In genomic region chr5:140733336-140733735, GRCm38 (mm10) we compare ENCODE assay signal across 16 mouse cellular contexts. TPM values are rescaled to one million over a fixed set of nuclear protein-coding genes. Genes with fewer than 3 reads are reported as not detected.
DNase-seq lines count a peak whose midpoint lies in the region; ATAC-seq and TF ChIP-seq lines count a peak whose summit lies in the region.
"Had no signal": no experiment of that assay in that cellular context is flagged by ENCODE, and none has a peak within 500 bp of the region (broad histone marks: within the 10 kb centered on the region; RNA-seq: fewer than 3 reads in every experiment).

No protein-coding gene starts in this region.

- no peak for TF ChIP-seq EP300 in MEL (IDR thresholded peaks at IDR 0.05; ENCODE audit: low read depth in 1 of 2, low read length in 2 of 2)

- H3K4me2 ChIP-seq in kidney, postnatal 0 days (ENCODE audit: low read length), result no peak overlapping the region
- H3K4me2 ChIP-seq: neural tube, embryonic 15.5 days had no signal

- no peaks in the 10 kb centered on the region for H3K79me2 ChIP-seq in MEL (ENCODE audit: control insufficient read depth, insufficient read depth, low read length, poor library complexity)

- TF ChIP-seq RAD21 in MEL (IDR thresholded peaks at IDR 0.05; ENCODE audit: low read depth, low read length), result no peak

- DNase-seq in kidney, postnatal 0 days (ENCODE audit: low spot score), result peak; percentile 25
- no peak for DNase-seq in kidney, postnatal 36 days
- peak; percentile 34 for DNase-seq in 416B (ENCODE audit: low read depth)
- DNase-seq in MEL (ENCODE audit: low read depth, low spot score), result peak; percentile 20
- DNase-seq in layer of hippocampus, adult 9-11 months, result no peak
- no peak for DNase-seq in heart, postnatal 10 days
- no peak for DNase-seq in T-cell, adult 2 months (ENCODE audit: low spot score)
- DNase-seq: cerebellum, adult 11 months; cerebellum, postnatal 25 days; right cerebral cortex, adult 18-20 months had no signal

- no peaks in the 10 kb centered on the region for H3K27me3 ChIP-seq in kidney, postnatal 0 days (ENCODE audit: insufficient read depth, low read length)
- H3K27me3 ChIP-seq in MEL (ENCODE audit: control insufficient read depth in 1 of 2, insufficient read depth in 2 of 2, low read length in 2 of 2), result no peaks in the 10 kb centered on the region

- no peak overlapping the region for H3K4me3 ChIP-seq in kidney, postnatal 0 days (replicated peaks; ENCODE audit: low read depth, low read length)
- no peak overlapping the region for H3K4me3 ChIP-seq in MEL (ENCODE audit: control insufficient read depth in 1 of 2, insufficient read depth in 1 of 2, low read depth in 2 of 2, low read length in 2 of 2)
- H3K4me3 ChIP-seq: embryonic facial prominence, embryonic 10.5 days; erythroblast, embryonic 14.5 days; megakaryocyte, embryonic 14.5 days; neural tube, embryonic 15.5 days had no signal

- no peak for TF ChIP-seq POLR2A in MEL (IDR thresholded peaks at IDR 0.05; ENCODE audit: control insufficient read depth in 1 of 2, insufficient read depth in 1 of 2, low read depth in 1 of 2, low read length in 2 of 2, poor library complexity in 1 of 2)

- H3K36me3 ChIP-seq in kidney, postnatal 0 days (ENCODE audit: insufficient read depth, low read length), result no peaks in the 10 kb centered on the region
- H3K36me3 ChIP-seq in MEL (ENCODE audit: control insufficient read depth in 1 of 2, insufficient read depth in 2 of 2, low read length in 2 of 2), result peaks cover 0 to 3% of the 10 kb centered on the region in 2 experiments; a peak in 1 of 4 replicates
- H3K36me3 ChIP-seq: embryonic facial prominence, embryonic 10.5 days; neural tube, embryonic 15.5 days had no signal

- ATAC-seq in kidney, postnatal 0 days (replicated peaks; ENCODE audit: low FRiP score, low read depth), result no peak
- ATAC-seq in megakaryocyte, adult 5-6 weeks (ENCODE audit: poor library complexity, severe bottlenecking), result peak; percentile 63
- ATAC-seq: forebrain, embryonic 16.5 days had no signal

- peaks cover 10% of the 10 kb centered on the region for H3K4me1 ChIP-seq in kidney, postnatal 0 days (replicated peaks; ENCODE audit: insufficient read depth, low read length)
- peaks cover 2 to 7% of the 10 kb centered on the region in 2 experiments; a peak in 3 of 4 replicates for H3K4me1 ChIP-seq in MEL (ENCODE audit: control insufficient read depth in 1 of 2, insufficient read depth in 2 of 2, low read length in 2 of 2)

- 40% methylated on average over 3 of the region's 3 CpGs for WGBS in kidney, postnatal 0 days

- no peak overlapping the region for H3K27ac ChIP-seq in kidney, postnatal 0 days
- no peak overlapping the region for H3K27ac ChIP-seq in MEL (ENCODE audit: control insufficient read depth, low read depth, low read length)
- H3K27ac ChIP-seq: embryonic facial prominence, embryonic 10.5 days had no signal

- intact Hi-C loops in heart, postnatal 10 days (cut with DNase I), result no loop called here

- no peaks in the 10 kb centered on the region for H3K9me3 ChIP-seq in kidney, postnatal 0 days (replicated peaks; ENCODE audit: low read length)
- H3K9me3 ChIP-seq in MEL (replicated peaks; ENCODE audit: insufficient read depth, low read length), result no peaks in the 10 kb centered on the region
- H3K9me3 ChIP-seq: neural tube, embryonic 15.5 days had no signal

- no peak overlapping the region for H3K9ac ChIP-seq in kidney, postnatal 0 days (ENCODE audit: low read depth, low read length)
- H3K9ac ChIP-seq in MEL (ENCODE audit: control insufficient read depth, low read depth, low read length, poor library complexity, severe bottlenecking), result no peak overlapping the region
- H3K9ac ChIP-seq: neural tube, embryonic 15.5 days had no signal

- no peak for TF ChIP-seq CTCF in kidney, postnatal 0 days (IDR thresholded peaks at IDR 0.05; ENCODE audit: low read depth)
- no peak for TF ChIP-seq CTCF in MEL (IDR thresholded peaks at IDR 0.05 in 2 of 3, conservative IDR thresholded peaks at IDR 0.05 in 1 of 3; ENCODE audit: control insufficient read depth in 1 of 3, insufficient read depth in 1 of 3, low read depth in 2 of 3, low read length in 3 of 3, poor library complexity in 1 of 3, severe bottlenecking in 1 of 3)

TF ChIP-seq in MEL, 35 proteins besides CTCF, POLR2A, EP300 and RAD21:
- no peak for TF ChIP-seq E2F4 (IDR thresholded peaks at IDR 0.05; ENCODE audit: borderline replicate concordance, low read depth, low read length)
- TF ChIP-seq NRF1 (IDR thresholded peaks at IDR 0.05; ENCODE audit: insufficient read depth, low read depth, low read length, poor library complexity, severe bottlenecking), result no peak
- TF ChIP-seq POLR2AphosphoS2 (IDR thresholded peaks at IDR 0.05; ENCODE audit: low read length), result no peak
- TF ChIP-seq GATA1 (IDR thresholded peaks at IDR 0.05; ENCODE audit: low read depth, low read length), result no peak
- TF ChIP-seq MYB (IDR thresholded peaks at IDR 0.05; ENCODE audit: low read depth, low read length), result no peak
- TF ChIP-seq MAFK (IDR thresholded peaks at IDR 0.05; ENCODE audit: borderline replicate concordance, low read depth, low read length), result no peak
- no peak for TF ChIP-seq MXI1 (IDR thresholded peaks at IDR 0.05; ENCODE audit: low read depth, low read length)
- no peak for TF ChIP-seq ZNF384 (IDR thresholded peaks at IDR 0.05; ENCODE audit: low read depth, low read length)
- TF ChIP-seq POLR2AphosphoS5 (IDR thresholded peaks at IDR 0.05; ENCODE audit: borderline replicate concordance, low read depth, low read length), result no peak
- no peak for TF ChIP-seq MEF2A (IDR thresholded peaks at IDR 0.05; ENCODE audit: extremely low read depth, insufficient replicate concordance, low read depth, low read length, poor library complexity, severe bottlenecking)
- TF ChIP-seq ZMIZ1 (IDR thresholded peaks at IDR 0.05; ENCODE audit: low read depth, low read length), result no peak
- no peak for TF ChIP-seq USF2 (IDR thresholded peaks at IDR 0.05; ENCODE audit: borderline replicate concordance in 1 of 2, insufficient read depth in 1 of 2, low read depth in 1 of 2, low read length in 2 of 2)
TF ChIP-seq in MEL: peak in this region for 0.

RNA-seq across cellular contexts. Expression of gene Amz1, which starts 9.4 kb away (rescaled TPM):
- polyA plus RNA-seq in kidney, postnatal 0 days (2015; fragmentation: Nextera tagmentation; extraction: Ambion mirVana), result 1.8 and 2.0 TPM in 2 replicates
- 1.7 TPM in 2 replicates for total RNA-seq in MEL (2012; rRNA removed)
- polyA plus RNA-seq in MEL (2012; ENCODE audit: insufficient read depth in 1 of 2, insufficient read length in 2 of 2, low read depth in 1 of 2, low replicate concordance in 2 of 2, missing spikeins in 1 of 2), result under 1 TPM in 1 of 2 experiments, not detected in 1; 0.68 TPM
- 2.5 and 4.4 TPM in 2 replicates for total RNA-seq in megakaryocyte, adult 5-6 weeks (2015)
- total RNA-seq in megakaryocyte, adult 5-6 weeks (2017), result 3.0 and 4.4 TPM in 2 replicates
- total RNA-seq in heart, postnatal 10 days (2021), result under 1 TPM; 0.74 to 0.84 TPM
- polyA plus RNA-seq: erythroblast, embryonic 14.5 days had no signal

RNA-seq across cellular contexts. Expression of gene Brat1, which starts 28.5 kb away (rescaled TPM):
- polyA plus RNA-seq in kidney, postnatal 0 days (2015; fragmentation: Nextera tagmentation; extraction: Ambion mirVana), result 16.7 and 18.3 TPM in 2 replicates
- total RNA-seq in MEL (2012; rRNA removed), result 11.6 and 13.7 TPM in 2 replicates
- polyA plus RNA-seq in MEL (2012; ENCODE audit: insufficient read depth in 1 of 2, insufficient read length in 2 of 2, low read depth in 1 of 2, low replicate concordance in 2 of 2, missing spikeins in 1 of 2), result 10 to 100 TPM in 1 of 2 experiments, not detected in 1; 14.2 TPM
- 6.4 and 6.8 TPM in 2 replicates for total RNA-seq in megakaryocyte, adult 5-6 weeks (2015)
- 7.8 and 11.1 TPM in 2 replicates for total RNA-seq in megakaryocyte, adult 5-6 weeks (2017)
- 10 to 100 TPM in 1 of 2 experiments, 1 to 10 TPM in 1; 9.6 to 10.8 TPM for total RNA-seq in heart, postnatal 10 days (2021)

RNA-seq across cellular contexts. Expression of gene Iqce, which starts 31.2 kb away (rescaled TPM):
- 18.7 and 19.7 TPM in 2 replicates for polyA plus RNA-seq in kidney, postnatal 0 days (2015; fragmentation: Nextera tagmentation; extraction: Ambion mirVana)
- total RNA-seq in MEL (2012; rRNA removed), result 6.4 and 7.3 TPM in 2 replicates
- polyA plus RNA-seq in MEL (2012; ENCODE audit: insufficient read depth in 1 of 2, insufficient read length in 2 of 2, low read depth in 1 of 2, low replicate concordance in 2 of 2, missing spikeins in 1 of 2), result 10 to 100 TPM in 1 of 2 experiments, not detected in 1; 21.2 TPM
- 5.1 and 10.1 TPM in 2 replicates for total RNA-seq in megakaryocyte, adult 5-6 weeks (2015)
- 4.7 and 7.2 TPM in 2 replicates for total RNA-seq in megakaryocyte, adult 5-6 weeks (2017)
- 10 to 100 TPM; 10.5 to 10.9 TPM for total RNA-seq in heart, postnatal 10 days (2021)

Comparison
In these comparisons a context has a peak if more than half of its experiments do, and no peak if none do; other contexts are left out.
1. DNase-seq: peak in kidney, postnatal 0 days (single experiment), 416B (single experiment) and MEL (single experiment); none in kidney, postnatal 36 days (0 of 2), layer of hippocampus, adult 9-11 months (single experiment), heart, postnatal 10 days (0 of 2) and T-cell, adult 2 months (single experiment).